Mouse (Mus musculus): ENCODE data around the gene Hist1h1d.
"Not testable (repeated sequence)": the region's sequence is repeated elsewhere in the genome, so short reads cannot be mapped to it uniquely, and the experiment has no call there.

GRCm38 (mm10) chr13:23561883-23562659 lies 9.0 kb downstream of the Hist1h1d start, which contains the start of gene Hist1h3e:
- TF ChIP-seq CTCF (conservative IDR thresholded peaks at IDR 0.05; ENCODE audit: low read length); POU5F1 (IDR thresholded peaks at IDR 0.05; ENCODE audit: borderline replicate concordance, low read length): not testable (repeated sequence)

Data from E14TG2a.4 (cell line).